Mouse (Mus musculus) ovary, postnatal 10 days (tissue): Measurements from ENCODE around the gene Cdkn1b.

Source experiments
- DNase-seq: peaks from one replicate; pipeline ENCODE4 v3.0.0; 2022; ENCODE audit warnings: low spot score

The Cdkn1b gene

DNA sequence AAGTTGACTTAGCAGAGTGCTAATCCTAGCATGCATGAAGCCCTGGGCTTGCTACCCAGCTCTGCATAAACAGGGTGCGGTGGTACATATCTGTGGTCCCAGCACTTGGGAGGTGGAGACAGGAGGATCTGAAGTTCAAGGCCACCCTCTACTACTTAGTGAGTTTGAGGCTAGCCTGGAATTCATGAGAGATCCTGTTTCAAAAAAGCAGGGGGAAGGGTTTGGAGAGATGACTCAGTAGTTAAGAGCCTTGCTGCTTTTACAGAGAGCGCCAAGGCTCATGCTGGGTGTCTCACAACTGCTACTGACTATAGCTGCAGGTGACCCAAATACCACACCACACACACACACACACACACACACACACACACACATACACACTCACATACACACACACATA, 49.3 kb downstream of the Cdkn1b start:
- no peak for DNase-seq

DNA sequence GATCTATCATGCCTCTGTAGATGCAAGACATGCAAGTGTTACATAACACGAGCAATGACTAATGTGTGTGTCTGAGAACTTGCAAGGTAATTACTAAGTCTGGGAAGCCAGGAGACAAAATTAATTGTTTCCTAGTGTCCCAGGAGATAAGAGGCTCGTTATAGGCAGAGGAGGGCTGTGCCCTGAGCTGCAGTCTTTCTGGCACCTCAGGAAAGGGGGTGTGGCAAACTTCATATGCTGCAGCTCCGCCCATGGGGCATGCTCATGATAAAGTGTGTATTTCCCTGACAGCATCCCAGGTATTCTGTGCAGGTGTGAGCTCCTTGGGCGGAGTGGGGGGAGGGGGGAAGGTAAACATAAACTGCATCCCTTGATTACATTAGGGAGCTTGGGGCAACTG, 51.9 kb downstream of the Cdkn1b start:
- no peak for DNase-seq
